Mouse (Mus musculus): ENCODE measurements at regions not wholly inside any gene's neighbourhood (a gene's known extent, or its start where the extent isn't known, plus 50 kb on each side); places are given as distances from the start of the nearest gene placed in this dataset.

DNA sequence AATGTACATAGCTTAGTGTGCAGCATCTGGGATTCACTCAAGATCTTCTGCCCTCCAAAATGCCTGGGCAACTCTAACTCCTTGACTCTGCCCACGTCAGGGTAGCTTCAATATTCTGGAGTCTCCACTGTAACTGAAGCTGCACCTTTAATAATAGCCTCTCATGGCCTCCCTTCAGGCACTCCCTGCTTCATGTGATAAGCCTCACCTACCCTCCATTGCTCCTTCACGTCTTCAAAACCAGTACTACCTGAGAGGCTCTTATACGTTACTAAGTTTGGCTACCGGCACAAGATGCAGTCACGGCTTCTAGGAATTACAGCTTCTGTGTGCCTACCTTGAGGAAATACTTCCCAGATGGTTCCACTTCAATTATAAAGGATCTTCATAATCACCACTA, 527.4 kb downstream of the Nfib start:
- TF ChIP-seq CTCF (IDR thresholded peaks at IDR 0.05; ENCODE audit: extremely low read depth, insufficient read depth, insufficient read length, insufficient replicate concordance) (no peak), POLR2A (IDR thresholded peaks at IDR 0.05; ENCODE audit: low read depth, low read length) (no peak)
- no peaks in the 10 kb centered on the region for H3K4me1 ChIP-seq (ENCODE audit: control insufficient read depth, insufficient read depth, insufficient read length)
- no peak overlapping the region for H3K4me3 ChIP-seq (ENCODE audit: extremely low read depth, insufficient read depth, insufficient read length)
- H3K36me3 ChIP-seq (ENCODE audit: control insufficient read depth, insufficient read depth, low read length), result no peaks in the 10 kb centered on the region
- no peak for DNase-seq (ENCODE audit: low read depth in 1 of 2, low spot score in 2 of 2)
- no peaks in the 10 kb centered on the region for H3K27me3 ChIP-seq (ENCODE audit: control insufficient read depth, insufficient read depth, low read length)
- 92% methylated on average over 5 of the region's 5 CpGs for WGBS
- H3K27ac ChIP-seq (ENCODE audit: insufficient read depth, low read length), result no peak overlapping the region

DNA sequence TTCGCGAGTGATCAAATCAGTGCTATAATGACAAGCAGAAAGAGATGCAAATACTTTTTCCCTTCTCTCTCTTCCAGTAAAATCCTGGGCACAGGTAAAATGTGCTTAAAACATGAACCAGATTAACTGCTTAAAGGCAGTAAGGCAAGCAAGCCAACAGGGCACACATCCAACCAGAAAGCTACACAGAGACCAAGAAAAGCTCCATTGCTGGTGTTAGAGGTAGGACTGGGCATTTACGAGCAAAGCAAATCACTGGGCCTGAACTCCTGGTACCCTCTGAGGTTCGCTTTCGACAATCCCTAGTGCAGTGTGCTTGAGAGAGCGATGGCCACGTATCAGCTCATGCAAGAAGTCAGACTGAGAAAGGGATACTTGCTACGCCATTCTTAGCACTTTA, 528.8 kb downstream of the Nfib start:
- Histone ChIP-seq H3K4me1 (ENCODE audit: control insufficient read depth, insufficient read depth, insufficient read length) (no peaks in the 10 kb centered on the region), H3K4me3 (ENCODE audit: extremely low read depth, insufficient read depth, insufficient read length) (no peak overlapping the region), H3K27ac (ENCODE audit: insufficient read depth, low read length) (no peak overlapping the region), H3K36me3 (ENCODE audit: control insufficient read depth, insufficient read depth, low read length) (no peaks in the 10 kb centered on the region), H3K27me3 (ENCODE audit: control insufficient read depth, insufficient read depth, low read length) (no peaks in the 10 kb centered on the region)
- TF ChIP-seq CTCF (IDR thresholded peaks at IDR 0.05; ENCODE audit: extremely low read depth, insufficient read depth, insufficient read length, insufficient replicate concordance) (no peak), POLR2A (IDR thresholded peaks at IDR 0.05; ENCODE audit: low read depth, low read length) (no peak)
- no peak for DNase-seq (ENCODE audit: low read depth in 1 of 2, low spot score in 2 of 2)
- 93% methylated on average over 8 of the region's 8 CpGs for whole genome bisulfite sequencing

GRCm38 (mm10) chr4:82173461-82174085, 532.0 kb downstream of the Nfib start:
- Histone ChIP-seq H3K4me1 (ENCODE audit: control insufficient read depth, insufficient read depth, insufficient read length) (no peaks in the 10 kb centered on the region), H3K4me3 (ENCODE audit: extremely low read depth, insufficient read depth, insufficient read length) (no peak overlapping the region), H3K27me3 (ENCODE audit: control insufficient read depth, insufficient read depth, low read length) (no peaks in the 10 kb centered on the region), H3K36me3 (ENCODE audit: control insufficient read depth, insufficient read depth, low read length) (no peaks in the 10 kb centered on the region), H3K27ac (ENCODE audit: insufficient read depth, low read length) (no peak overlapping the region)
- 58% methylated on average over 17 of the region's 17 CpGs for WGBS
- TF ChIP-seq CTCF (IDR thresholded peaks at IDR 0.05; ENCODE audit: extremely low read depth, insufficient read depth, insufficient read length, insufficient replicate concordance) (no peak), POLR2A (IDR thresholded peaks at IDR 0.05; ENCODE audit: low read depth, low read length) (no peak)
- no peak for DNase-seq (ENCODE audit: low read depth in 1 of 2, low spot score in 2 of 2)

DNA sequence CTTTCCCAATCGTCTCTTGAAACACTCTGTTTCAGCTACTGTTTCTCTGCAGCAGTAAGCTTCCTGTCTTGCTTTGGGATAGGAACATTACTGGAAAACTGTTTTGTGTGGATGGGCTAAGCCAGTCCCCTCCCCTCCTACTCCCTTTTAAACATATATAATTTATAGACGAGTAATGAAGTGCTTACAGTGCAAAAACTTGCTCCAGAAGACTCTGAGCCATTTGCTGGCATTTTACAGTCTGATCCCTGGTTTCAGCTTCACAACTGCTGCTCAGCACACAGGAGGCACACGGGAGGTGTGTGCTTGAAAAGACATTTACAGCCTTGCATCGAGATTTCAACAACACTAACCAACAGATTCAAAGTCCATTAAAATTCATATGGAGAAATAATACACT, 534.6 kb downstream of the Nfib start:
- TF ChIP-seq POLR2A (IDR thresholded peaks at IDR 0.05; ENCODE audit: low read depth, low read length), result no peak
- DNase-seq (ENCODE audit: low read depth in 1 of 2, low spot score in 2 of 2), result no peak
- no peak overlapping the region for H3K4me3 ChIP-seq (ENCODE audit: extremely low read depth, insufficient read depth, insufficient read length)
- no peaks in the 10 kb centered on the region for H3K27me3 ChIP-seq (ENCODE audit: control insufficient read depth, insufficient read depth, low read length)
- WGBS, result 63% methylated on average over 4 of the region's 4 CpGs
- no peak overlapping the region for H3K27ac ChIP-seq (ENCODE audit: insufficient read depth, low read length)
- no peaks in the 10 kb centered on the region for H3K4me1 ChIP-seq (ENCODE audit: control insufficient read depth, insufficient read depth, insufficient read length)
- no peaks in the 10 kb centered on the region for H3K36me3 ChIP-seq (ENCODE audit: control insufficient read depth, insufficient read depth, low read length)

GRCm38 (mm10) chr4:82168032-82168431, 537.5 kb downstream of the Nfib start:
- no peaks in the 10 kb centered on the region for H3K36me3 ChIP-seq (ENCODE audit: control insufficient read depth, insufficient read depth, low read length)
- H3K4me1 ChIP-seq (ENCODE audit: control insufficient read depth, insufficient read depth, insufficient read length), result no peaks in the 10 kb centered on the region
- TF ChIP-seq POLR2A (IDR thresholded peaks at IDR 0.05; ENCODE audit: low read depth, low read length), result no peak
- no peak for DNase-seq (ENCODE audit: low read depth in 1 of 2, low spot score in 2 of 2)
- no peak overlapping the region for H3K27ac ChIP-seq (ENCODE audit: insufficient read depth, low read length)
- H3K4me3 ChIP-seq (ENCODE audit: extremely low read depth, insufficient read depth, insufficient read length), result no peak overlapping the region
- WGBS, result 81% methylated on average over 5 of the region's 5 CpGs
- H3K27me3 ChIP-seq (ENCODE audit: control insufficient read depth, insufficient read depth, low read length), result no peaks in the 10 kb centered on the region

DNA sequence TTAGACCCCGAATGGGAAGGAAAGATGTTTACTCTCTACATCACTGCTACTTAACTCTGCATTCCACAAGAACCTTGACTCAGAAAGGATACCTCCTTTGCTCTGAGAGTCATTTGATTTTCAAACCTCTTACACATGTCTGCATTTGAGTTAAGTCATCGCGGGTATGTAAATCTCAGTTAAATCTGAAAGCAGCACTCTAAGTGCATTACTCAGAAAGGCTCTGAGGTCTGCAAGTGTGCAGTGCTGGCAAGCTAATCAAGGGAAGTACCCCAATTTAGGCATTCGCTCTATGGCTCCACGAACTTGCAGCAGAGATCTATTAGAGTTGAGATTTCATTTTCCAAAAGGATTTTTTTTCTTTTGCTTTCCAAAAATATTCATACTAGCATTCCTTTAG, 538.2 kb downstream of the Nfib start:
- WGBS, result 81% methylated on average over 5 of the region's 5 CpGs
- no peak for TF ChIP-seq CTCF (IDR thresholded peaks at IDR 0.05; ENCODE audit: extremely low read depth, insufficient read depth, insufficient read length, insufficient replicate concordance)
- TF ChIP-seq POLR2A (IDR thresholded peaks at IDR 0.05; ENCODE audit: low read depth, low read length), result no peak
- no peak for DNase-seq (ENCODE audit: low read depth in 1 of 2, low spot score in 2 of 2)
- Histone ChIP-seq H3K27ac (ENCODE audit: insufficient read depth, low read length) (no peak overlapping the region), H3K4me1 (ENCODE audit: control insufficient read depth, insufficient read depth, insufficient read length) (no peaks in the 10 kb centered on the region), H3K36me3 (ENCODE audit: control insufficient read depth, insufficient read depth, low read length) (no peaks in the 10 kb centered on the region), H3K27me3 (ENCODE audit: control insufficient read depth, insufficient read depth, low read length) (no peaks in the 10 kb centered on the region), H3K4me3 (ENCODE audit: extremely low read depth, insufficient read depth, insufficient read length) (no peak overlapping the region)

- no peak for TF ChIP-seq CTCF (IDR thresholded peaks at IDR 0.05; ENCODE audit: extremely low read depth, insufficient read depth, insufficient read length, insufficient replicate concordance)
- no peak for TF ChIP-seq POLR2A (IDR thresholded peaks at IDR 0.05; ENCODE audit: low read depth, low read length)
Measured at GRCm38 (mm10) chr4:82166826-82167225, 538.7 kb downstream of the Nfib start.

More at GRCm38 (mm10) chr4:82166826-82167225, 538.7 kb downstream of the Nfib start:
- WGBS, result 76% methylated on average over 1 of the region's 1 CpGs
- DNase-seq (ENCODE audit: low read depth in 1 of 2, low spot score in 2 of 2), result no peak
- H3K27ac ChIP-seq (ENCODE audit: insufficient read depth, low read length), result no peak overlapping the region
- H3K4me3 ChIP-seq (ENCODE audit: extremely low read depth, insufficient read depth, insufficient read length), result no peak overlapping the region
- H3K27me3 ChIP-seq (ENCODE audit: control insufficient read depth, insufficient read depth, low read length), result no peaks in the 10 kb centered on the region
- no peaks in the 10 kb centered on the region for H3K36me3 ChIP-seq (ENCODE audit: control insufficient read depth, insufficient read depth, low read length)
- H3K4me1 ChIP-seq (ENCODE audit: control insufficient read depth, insufficient read depth, insufficient read length), result no peaks in the 10 kb centered on the region

Measured in spleen, adult 2 months (tissue).